Mouse (Mus musculus) myocyte (in vitro differentiated cells): ENCODE results near the gene Izumo2.

Source experiments
- MAX ChIP-seq: IDR thresholded peaks from one replicate; pipeline ENCODE4 v1.6.1; 2011; ENCODE audit warnings: low read depth, mild to moderate bottlenecking, control low read depth
- MYOD1 ChIP-seq, 3 experiments: IDR thresholded peaks; one replicate each; pipeline ENCODE4 v1.6.1; 2011; ENCODE audit warnings: control low read depth in 2 of 3, low read depth in 2 of 3, mild to moderate bottlenecking in 2 of 3, moderate library complexity in 1 of 3; ENCODE audit not compliant: insufficient read length in 2 of 3, control insufficient read depth in 1 of 3
- POLR2A ChIP-seq: IDR thresholded peaks from one replicate; pipeline ENCODE4 v1.6.1; 2011; ENCODE audit warnings: low read depth, mild to moderate bottlenecking, control low read depth, moderate library complexity; ENCODE audit not compliant: insufficient read length

- no peak for TF ChIP-seq MAX
- TF ChIP-seq MYOD1 (IDR thresholded peaks at IDR 0.05; ENCODE audit: control insufficient read depth in 1 of 3, insufficient read length in 2 of 3, low read depth in 2 of 3): no peak
- TF ChIP-seq POLR2A: no peak
Measured at GRCm38 (mm10) chr7:44726343-44726742, 17.8 kb downstream of the Izumo2 start.
